Mouse (Mus musculus): ENCODE data around the gene F12. TPM values are rescaled to one million over a fixed set of nuclear protein-coding genes. Genes with fewer than 3 reads are reported as not detected.

F12 gene
- not detected for polyA plus RNA-seq (2017; shearing (Covaris generic))

GRCm38 (mm10) chr13:55426613-55427012 lies at the start of gene F12:
Gene F12, minus strand, starts transcription at chr13:55426793.
- ATAC-seq = no peak

GRCm38 (mm10) chr13:55476256-55476655 lies 49.7 kb upstream of the F12 start:
- no peak for ATAC-seq

DNA sequence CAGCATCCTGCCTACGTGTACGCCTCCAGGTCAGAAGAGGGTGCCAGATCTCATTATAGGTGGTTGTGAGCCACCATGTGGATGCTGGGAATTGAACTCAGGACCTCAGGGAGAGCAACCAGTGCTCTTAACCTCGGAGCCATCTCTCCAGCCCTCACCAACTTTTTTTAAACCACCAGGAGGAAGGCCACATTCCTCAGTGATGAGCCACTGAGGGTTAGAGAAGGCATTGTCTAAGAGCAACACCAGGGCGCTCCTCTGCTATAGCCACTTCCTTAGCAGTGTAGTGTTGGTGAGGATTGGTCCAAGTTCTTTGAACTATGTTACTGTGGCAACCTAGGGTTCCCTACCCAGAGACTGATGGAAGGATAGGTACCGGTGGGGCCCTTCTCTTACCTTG lies 49.2 kb upstream of the F12 start:
- ATAC-seq = no peak

- no peak for ATAC-seq
Observed at GRCm38 (mm10) chr13:55474621-55475069, 48.1 kb upstream of the F12 start.

DNA sequence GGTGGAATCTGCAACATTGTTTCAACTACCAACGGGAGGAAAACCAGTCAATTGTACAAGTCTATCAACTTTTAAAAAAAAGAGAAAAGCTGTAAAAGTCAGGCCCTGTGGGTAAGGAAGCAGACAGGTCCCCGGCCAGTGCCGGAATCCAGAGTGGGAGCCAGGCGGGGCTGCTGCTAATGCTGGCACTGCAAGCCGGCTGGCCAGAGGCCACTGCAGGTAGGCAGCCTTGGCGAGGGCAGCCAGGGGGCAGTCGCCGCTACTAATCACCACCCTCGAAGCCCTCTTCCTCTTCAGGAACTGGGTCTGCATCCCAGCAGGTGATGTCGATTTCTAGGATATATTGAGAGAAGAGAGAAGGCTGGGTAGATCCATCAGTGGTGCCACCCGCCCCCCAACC lies 47.4 kb upstream of the F12 start:
- no peak for ATAC-seq

DNA sequence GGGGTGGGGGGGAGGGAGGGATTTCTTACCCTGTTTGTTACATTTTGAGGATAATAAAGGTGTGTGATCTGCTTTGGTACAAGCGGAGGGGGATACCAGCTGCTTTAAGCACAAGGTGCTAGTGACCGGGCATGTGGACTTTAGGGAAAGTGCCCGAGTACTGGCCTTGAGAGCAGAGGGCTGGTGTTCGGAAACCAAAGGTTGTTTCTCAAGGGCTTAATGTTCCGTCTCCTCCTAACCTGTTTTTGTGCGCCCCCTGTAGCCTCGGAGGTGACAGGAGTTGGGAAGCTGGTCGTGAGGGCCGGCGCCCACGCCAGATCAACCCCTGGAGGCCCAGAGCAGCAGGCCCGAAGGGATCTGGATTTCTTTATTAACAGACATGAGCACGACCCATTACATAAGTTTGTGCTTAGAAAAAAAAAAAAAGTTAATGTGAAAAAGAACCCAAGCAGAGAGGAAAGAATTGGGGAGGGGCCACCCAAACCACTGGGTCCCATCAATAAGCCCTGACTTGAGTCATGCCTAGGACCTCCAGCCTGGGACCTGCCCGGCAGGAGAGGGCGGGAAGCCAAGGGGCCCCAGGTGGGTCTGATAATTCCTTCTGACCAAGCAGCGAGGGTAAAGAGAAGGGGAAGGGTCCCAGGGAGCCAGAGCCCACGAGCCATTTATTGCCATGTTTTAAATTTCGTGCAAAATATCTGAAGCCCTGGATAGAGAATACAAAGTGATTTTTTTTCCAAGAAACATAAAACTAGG lies 46.7 kb upstream of the F12 start:
- no peak for ATAC-seq

- ATAC-seq = peak; percentile 32
Observed at GRCm38 (mm10) chr13:55472132-55473022, 45.8 kb upstream of the F12 start.

GRCm38 (mm10) chr13:55471819-55472131 lies 45.2 kb upstream of the F12 start:
- peak; percentile 12 for ATAC-seq

- ATAC-seq = peak; percentile 71
Observed at GRCm38 (mm10) chr13:55471156-55471818, 44.7 kb upstream of the F12 start.

DNA sequence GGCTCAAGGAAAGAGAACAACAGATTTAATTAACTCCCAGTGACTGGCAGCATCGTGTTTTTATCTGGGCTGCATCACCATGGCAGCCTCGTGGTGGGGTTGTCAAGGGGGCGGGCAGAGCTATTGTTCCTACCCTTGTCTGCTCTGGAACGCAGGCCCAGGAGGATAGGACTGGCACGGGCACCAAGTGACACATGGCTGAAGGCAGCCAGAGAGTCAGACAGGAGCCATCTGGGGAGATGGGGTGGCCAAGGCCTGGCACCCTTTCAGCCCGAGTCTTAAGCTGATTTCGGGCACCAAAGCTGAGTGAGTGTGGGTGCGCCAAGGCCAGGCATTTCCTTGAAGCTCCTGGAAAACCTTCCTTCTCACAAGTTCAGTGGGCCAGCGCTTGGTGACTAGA lies 43.8 kb upstream of the F12 start:
- no peak for ATAC-seq

DNA sequence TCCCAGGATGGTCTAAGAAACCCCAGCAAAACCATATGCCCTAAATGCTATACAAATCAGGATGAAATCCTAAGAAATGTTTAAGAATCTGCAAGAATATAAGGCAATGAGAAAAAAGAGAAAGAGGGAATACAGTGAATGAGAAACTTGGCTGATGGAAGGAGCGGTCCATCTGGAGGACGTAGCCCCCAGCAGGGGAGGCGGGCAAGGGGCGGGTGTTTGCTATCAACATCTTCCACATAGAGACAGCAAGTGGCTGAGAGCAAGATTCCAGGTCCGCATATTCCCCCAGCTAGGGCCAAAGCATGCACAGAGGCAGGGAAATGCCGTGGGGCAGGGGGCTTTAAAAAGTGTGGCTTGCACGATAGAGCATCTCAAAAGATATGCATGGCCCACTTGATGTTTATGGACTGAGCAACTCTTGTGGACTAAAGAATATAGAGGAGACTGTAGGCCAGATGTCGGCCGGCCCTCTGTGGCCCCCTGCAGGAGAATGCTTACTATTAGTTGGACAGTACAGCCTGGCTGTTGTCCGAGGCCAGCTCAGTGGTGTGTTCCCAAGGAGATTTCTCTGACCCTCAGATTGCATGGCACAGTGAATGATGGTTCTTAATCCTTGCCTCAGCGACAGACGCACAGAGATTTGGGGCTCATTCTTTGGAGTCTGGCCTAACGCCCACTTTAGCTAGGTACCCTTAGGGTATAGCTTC lies 42.4 kb upstream of the F12 start:
- ATAC-seq = no peak

DNA sequence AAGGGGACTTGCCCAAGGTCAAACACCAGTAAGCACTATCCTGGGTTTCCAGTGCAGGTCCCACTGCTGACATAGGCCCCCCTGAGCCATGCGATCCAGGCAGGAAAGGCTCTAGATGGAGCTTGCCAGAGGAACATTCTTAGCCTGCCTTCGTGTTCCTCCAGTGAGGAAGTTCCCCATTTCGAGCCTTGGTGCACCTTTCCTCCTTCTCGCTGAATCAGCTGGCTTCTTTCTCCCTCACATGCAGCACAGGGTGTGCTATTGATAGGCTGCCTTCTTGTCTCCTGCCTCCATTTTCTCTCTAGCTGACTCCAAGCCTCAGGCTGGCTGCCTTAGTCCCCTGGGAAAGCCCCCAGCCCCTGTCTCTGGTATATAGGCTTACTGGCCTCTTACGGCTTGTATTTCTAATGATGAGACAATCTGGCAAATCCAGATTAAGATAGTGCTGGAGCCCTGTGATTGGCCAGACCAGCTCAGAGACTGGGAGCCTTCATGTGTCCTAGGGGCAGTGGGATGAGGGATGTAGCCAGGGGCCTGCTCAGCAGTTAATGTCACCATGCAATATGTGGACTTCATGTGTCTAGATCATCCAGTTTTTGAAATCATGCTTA lies 39.3 kb upstream of the F12 start:
- ATAC-seq = no peak

DNA sequence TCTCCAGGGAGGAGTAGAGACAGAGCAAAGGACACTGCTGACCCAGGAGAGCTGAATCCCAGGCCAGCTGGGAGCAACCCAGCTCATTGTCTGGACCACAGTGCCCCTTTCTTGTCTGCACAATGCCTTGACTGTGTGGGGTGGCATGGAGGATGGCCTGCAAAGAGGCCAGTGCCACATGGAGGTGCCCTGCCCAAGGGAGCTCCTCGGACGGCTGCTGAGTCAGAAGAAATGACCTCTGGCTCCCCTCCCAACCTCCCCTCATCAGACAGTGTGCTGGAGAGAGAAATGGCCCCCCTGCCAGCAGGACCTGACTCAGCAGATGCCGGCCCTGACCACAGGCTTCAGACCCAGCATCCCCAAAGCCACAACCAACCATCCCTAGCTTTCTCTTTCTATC lies 38.6 kb upstream of the F12 start:
- no peak for ATAC-seq

DNA sequence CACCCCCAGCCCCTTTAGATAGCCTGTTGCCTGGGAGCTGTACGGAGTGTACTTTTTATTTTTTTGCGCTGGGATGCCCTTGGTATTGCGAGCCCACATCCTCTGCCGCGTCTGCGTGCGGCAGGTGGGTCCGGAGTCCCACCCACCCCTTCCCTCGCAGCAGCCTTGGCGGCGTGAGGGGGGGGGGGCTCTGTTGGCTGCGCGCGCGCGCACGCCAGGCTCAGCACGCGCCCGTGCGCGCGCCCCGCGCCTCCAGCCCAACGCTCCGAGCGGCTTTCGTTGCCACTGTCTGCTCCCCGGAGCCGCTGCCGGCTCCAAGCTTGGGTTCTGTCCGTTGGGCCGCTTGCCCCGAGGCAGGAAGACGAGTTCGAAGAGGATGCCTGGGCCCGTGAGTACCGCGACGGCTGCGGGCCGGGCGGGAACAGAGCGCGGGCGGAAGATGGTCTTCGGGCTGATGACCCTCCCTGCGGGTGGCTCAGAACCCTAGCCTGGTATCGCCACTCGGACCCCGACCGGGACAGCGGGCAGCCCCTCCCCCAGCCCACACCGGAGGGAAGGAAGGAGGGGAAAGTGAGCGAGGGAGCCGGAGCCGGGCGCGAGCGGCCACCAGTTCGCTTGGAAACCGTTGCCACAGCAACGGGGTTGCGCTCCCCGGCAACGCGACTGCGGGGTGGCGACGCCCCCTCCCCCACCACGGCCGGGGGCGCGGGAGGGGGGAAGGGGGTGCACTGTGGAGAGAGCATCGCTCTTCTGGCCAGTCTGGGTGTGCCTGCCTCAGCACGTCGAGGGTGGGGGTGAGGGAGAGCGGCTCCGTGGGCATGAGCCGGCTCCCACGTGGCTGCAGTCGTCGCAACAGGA lies 37.7 kb upstream of the F12 start, which contains the start of gene Prr7:
Prr7 (plus strand) TSS at position 241 of the 858 bp plus-strand sequence.
- ATAC-seq = peak; percentile 73

DNA sequence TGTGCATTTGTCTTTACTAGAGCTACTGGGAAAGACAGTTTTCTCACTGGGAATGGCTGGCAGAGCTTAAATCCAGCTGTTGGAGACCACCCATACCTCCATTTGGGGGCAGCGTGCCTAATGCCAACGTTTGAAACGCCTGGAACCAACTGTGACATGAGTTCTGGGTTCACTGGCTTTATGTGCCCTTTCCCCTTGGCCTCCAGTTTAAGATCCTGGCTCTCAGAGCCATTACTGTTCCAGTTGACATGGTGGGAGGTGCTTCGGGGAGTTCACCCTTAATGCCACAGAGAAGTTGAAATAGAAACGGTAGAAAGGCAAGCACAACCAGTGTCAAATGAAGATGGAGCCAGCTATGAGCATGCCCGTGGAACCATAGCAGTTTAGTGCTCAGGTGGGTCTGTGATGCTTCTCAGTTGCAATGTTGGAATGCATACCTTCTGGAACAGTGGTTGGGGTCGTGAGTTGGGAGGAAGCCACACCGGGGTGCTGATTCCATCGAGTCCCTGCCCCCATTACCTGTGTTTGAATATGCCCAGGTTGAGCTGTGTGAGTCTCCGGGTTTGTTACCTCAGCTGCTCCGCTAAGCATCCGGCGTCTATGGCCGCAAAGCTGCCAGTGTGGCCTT lies 36.9 kb upstream of the F12 start:
- ATAC-seq = peak; percentile 19

- peak; percentile 8 for ATAC-seq
Observed at GRCm38 (mm10) chr13:55462965-55463364, 36.4 kb upstream of the F12 start.

- ATAC-seq = no peak
Observed at GRCm38 (mm10) chr13:55451785-55452549, 25.4 kb upstream of the F12 start.

GRCm38 (mm10) chr13:55451296-55451695 lies 24.7 kb upstream of the F12 start:
- no peak for ATAC-seq

DNA sequence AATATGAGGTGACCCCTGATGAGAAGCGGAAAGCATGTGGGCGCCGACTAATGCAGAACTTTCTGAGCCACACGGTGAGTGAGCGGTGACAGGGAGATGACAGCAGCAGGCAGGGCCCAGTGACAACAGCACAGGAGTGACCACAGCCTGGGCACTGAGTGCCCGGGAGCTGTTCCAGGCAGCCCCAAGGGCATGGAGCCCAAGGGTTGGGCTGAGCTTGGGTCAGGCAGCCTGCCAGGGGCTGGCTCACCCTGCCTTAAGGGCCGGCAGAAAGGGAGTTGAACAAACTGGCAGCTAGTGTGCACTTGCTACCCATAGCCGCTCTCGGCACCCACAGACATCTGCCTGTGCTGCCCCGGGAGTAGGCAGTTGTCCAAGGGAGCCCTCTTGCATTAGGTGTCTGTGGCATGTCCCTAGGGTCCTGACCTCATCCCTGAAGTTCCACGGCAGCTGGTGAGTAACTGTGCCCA lies 24.0 kb upstream of the F12 start:
- no peak for ATAC-seq
